Mouse (Mus musculus) limb, embryonic 15.5 days (tissue): ENCODE results near the gene Usp24. TPM values are rescaled to one million over a fixed set of nuclear protein-coding genes. Genes with fewer than 3 reads are reported as not detected.

ENCODE experiments used
- ATAC-seq: fragments of 200-750 bp; cut with Nextera tagmentation; 2 replicates; pipeline ENCODE4 v1.8.0; 2017; ENCODE audit warnings: low read depth, moderate TSS enrichment; ENCODE audit not compliant: insufficient number of reproducible peaks, low FRiP score, low TSS enrichment
- H3K27ac ChIP-seq: fragments of 300-500 bp; sonication (generic); 2 replicates; pipeline ENCODE4 v1.5.1; 2015; ENCODE audit warnings: moderate library complexity, mild to moderate bottlenecking, inconsistent platforms
- H3K27me3 ChIP-seq: fragments of 300-500 bp; sonication (generic); 2 replicates; pipeline ENCODE4 v1.6.1; 2015; ENCODE audit warnings: inconsistent platforms
- H3K36me3 ChIP-seq: fragments of 300-500 bp; sonication (generic); 2 replicates; pipeline ENCODE4 v1.6.1; 2015; ENCODE audit warnings: inconsistent platforms
- H3K4me1 ChIP-seq: fragments of 300-500 bp; sonication (generic); 2 replicates; pipeline ENCODE4 v1.6.1; 2015; ENCODE audit warnings: inconsistent platforms
- H3K4me2 ChIP-seq: fragments of 300-500 bp; sonication (generic); 2 replicates; pipeline ENCODE4 v1.6.1; 2015; ENCODE audit warnings: mild to moderate bottlenecking, inconsistent platforms
- H3K4me3 ChIP-seq: fragments of 300-500 bp; sonication (generic); 2 replicates; pipeline ENCODE4 v1.5.1; 2015; ENCODE audit warnings: mild to moderate bottlenecking, inconsistent platforms
- H3K9ac ChIP-seq: fragments of 300-500 bp; sonication (generic); 2 replicates; pipeline ENCODE4 v1.6.1; 2015; ENCODE audit warnings: inconsistent platforms
- H3K9me3 ChIP-seq: fragments of 300-500 bp; sonication (generic); 2 replicates; pipeline ENCODE4 v1.6.1; 2016; ENCODE audit warnings: inconsistent platforms
- WGBS: fragments of 180-500 bp; shearing (Covaris S2); methylation state at CpG from one replicate; pipeline ENCODE4 v1.1.7; 2015; 5-methylcytosine and 5-hydroxymethylcytosine counted together
- polyA plus RNA-seq: library from polyadenylated mRNA; unstranded; fragments of >200 nt; fragmentation: Nextera tagmentation; extraction: Ambion mirVana; gene quantifications from 2 replicates; pipeline ENCODE4 v1.2.1, GENCODE M21; 2015

Usp24 gene
- polyA plus RNA-seq, 1 experiment from 2014 or later, result 8.0 TPM

DNA sequence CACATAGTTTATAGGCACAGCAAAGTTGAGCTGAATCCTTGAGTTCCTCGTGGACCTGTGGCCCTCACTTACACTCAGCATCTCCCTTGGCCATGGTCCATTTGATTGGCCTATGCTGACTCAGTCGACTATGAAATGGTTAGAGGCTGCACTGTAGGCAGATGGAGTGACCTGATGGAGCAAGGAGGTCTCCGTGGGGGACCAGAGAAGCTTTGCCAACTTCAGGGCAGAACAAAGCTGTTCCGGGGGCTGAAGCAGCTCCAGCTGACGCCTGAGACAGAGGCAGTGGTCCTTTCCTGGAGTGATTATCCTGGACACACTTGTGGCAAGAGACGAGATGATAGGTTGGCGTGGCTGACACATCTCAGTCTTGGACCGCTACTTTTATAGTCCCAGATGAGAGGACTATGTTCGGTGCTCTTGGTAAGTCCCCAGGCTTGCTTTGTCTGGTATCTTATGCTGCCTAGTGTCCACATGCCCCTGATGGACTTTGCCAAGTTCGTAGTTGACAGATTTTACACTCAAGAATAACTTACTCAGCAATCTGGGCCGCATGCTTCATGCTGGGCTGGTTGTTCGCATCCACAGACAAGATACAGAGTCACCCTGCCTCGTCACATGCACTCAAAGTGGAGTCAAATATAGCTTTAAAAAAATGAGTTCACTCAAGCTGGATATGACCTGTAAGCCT lies 151.6 kb downstream of the Usp24 start:
- peaks cover 26% of the 10 kb centered on the region for H3K27me3 ChIP-seq
- no peak overlapping the region for H3K9ac ChIP-seq
- no peak overlapping the region for H3K4me2 ChIP-seq
- no peak overlapping the region for H3K27ac ChIP-seq
- 79% methylated on average over 13 of the region's 13 CpGs for WGBS
- H3K9me3 ChIP-seq, result no peaks in the 10 kb centered on the region
- H3K36me3 ChIP-seq, result no peaks in the 10 kb centered on the region
- H3K4me3 ChIP-seq, result no peak overlapping the region
- no peak for ATAC-seq
- H3K4me1 ChIP-seq, result peaks cover 16% of the 10 kb centered on the region

- H3K4me1 ChIP-seq, result no peaks in the 10 kb centered on the region
- no peak overlapping the region for H3K4me2 ChIP-seq
- no peak overlapping the region for H3K9ac ChIP-seq
- no peak overlapping the region for H3K4me3 ChIP-seq
- no peak for ATAC-seq
- no peaks in the 10 kb centered on the region for H3K9me3 ChIP-seq
- 72% methylated on average over 5 of the region's 5 CpGs for WGBS
- no peaks in the 10 kb centered on the region for H3K27me3 ChIP-seq
- H3K36me3 ChIP-seq, result no peaks in the 10 kb centered on the region
- no peak overlapping the region for H3K27ac ChIP-seq
Observed at GRCm38 (mm10) chr4:106470921-106471320, 154.9 kb downstream of the Usp24 start.

GRCm38 (mm10) chr4:106472335-106472734 lies 156.3 kb downstream of the Usp24 start:
- Histone ChIP-seq H3K4me3 (no peak overlapping the region), H3K9ac (no peak overlapping the region), H3K27me3 (no peaks in the 10 kb centered on the region), H3K4me1 (no peaks in the 10 kb centered on the region), H3K4me2 (no peak overlapping the region), H3K27ac (no peak overlapping the region), H3K9me3 (no peaks in the 10 kb centered on the region), H3K36me3 (no peaks in the 10 kb centered on the region)
- ATAC-seq, result no peak
- WGBS, result 13% methylated on average over 3 of the region's 3 CpGs

- 3% methylated on average over 6 of the region's 6 CpGs for WGBS
Observed at GRCm38 (mm10) chr4:106474241-106474640, 158.2 kb downstream of the Usp24 start.

DNA sequence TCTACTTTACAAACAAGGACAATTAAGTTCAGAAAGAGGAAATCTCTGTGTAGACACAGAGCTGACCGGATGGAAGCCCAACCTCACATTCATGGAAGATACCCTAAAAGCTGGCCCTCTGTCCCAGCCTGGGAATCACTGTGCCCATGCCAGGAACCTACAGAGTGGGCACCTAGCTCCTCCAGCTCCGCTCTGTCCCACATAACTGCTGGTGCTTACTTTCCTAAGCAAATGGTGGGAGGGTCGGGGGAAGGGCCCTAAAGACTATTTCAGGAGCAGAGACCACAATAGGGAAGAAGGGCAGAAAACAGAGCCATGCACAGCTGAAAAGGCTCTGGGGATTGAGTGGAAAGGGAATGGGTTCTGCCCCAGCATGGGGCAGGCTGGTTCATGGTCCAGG lies 164.5 kb downstream of the Usp24 start:
- Histone ChIP-seq H3K36me3 (no peaks in the 10 kb centered on the region), H3K4me2 (no peak overlapping the region), H3K4me1 (no peaks in the 10 kb centered on the region), H3K9me3 (no peaks in the 10 kb centered on the region), H3K27ac (no peak overlapping the region), H3K4me3 (no peak overlapping the region), H3K9ac (no peak overlapping the region), H3K27me3 (0 out of 2 replicates have a peak, but pooled peaks cover 7% of the 10 kb centered on the region)
- 70% methylated on average over 3 of the region's 3 CpGs for WGBS
- ATAC-seq, result no peak

More at GRCm38 (mm10) chr4:106474241-106474640, 158.2 kb downstream of the Usp24 start:
- Histone ChIP-seq H3K4me1 (no peaks in the 10 kb centered on the region), H3K27me3 (no peaks in the 10 kb centered on the region), H3K4me2 (no peak overlapping the region), H3K9ac (no peak overlapping the region), H3K27ac (no peak overlapping the region), H3K9me3 (no peaks in the 10 kb centered on the region), H3K36me3 (no peaks in the 10 kb centered on the region), H3K4me3 (no peak overlapping the region)
- ATAC-seq, result no peak

DNA sequence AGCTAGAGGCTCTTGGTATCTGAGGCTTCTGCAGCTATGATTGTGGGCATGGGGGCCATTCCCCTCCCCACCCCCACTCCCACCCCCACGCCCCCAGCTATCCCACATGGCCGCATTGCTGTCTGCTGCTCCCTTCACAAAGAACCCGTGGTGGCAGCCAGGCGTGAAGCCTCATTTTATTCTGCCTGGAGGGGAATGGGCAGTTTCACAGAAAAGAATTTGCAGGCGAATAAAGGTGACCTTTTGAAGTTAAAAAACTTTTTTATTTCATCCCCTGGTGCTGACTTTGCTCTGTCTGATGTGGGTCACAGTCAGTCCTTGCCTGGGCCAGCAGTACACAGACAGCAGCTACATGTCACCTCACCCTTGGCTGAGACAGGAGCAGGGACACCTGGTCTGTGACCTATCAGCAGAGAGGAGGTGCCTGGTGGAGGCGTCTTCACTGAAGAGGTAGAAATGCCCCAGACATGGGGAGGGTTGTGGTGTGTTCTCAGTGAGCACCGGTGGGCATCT lies 167.3 kb downstream of the Usp24 start:
- no peaks in the 10 kb centered on the region for H3K4me1 ChIP-seq
- no peaks in the 10 kb centered on the region for H3K36me3 ChIP-seq
- H3K4me2 ChIP-seq, result no peak overlapping the region
- WGBS, result 40% methylated on average over 7 of the region's 7 CpGs
- H3K9ac ChIP-seq, result no peak overlapping the region
- H3K27ac ChIP-seq, result no peak overlapping the region
- 0 out of 2 replicates have a peak, but pooled peaks cover 7% of the 10 kb centered on the region for H3K27me3 ChIP-seq
- no peak for ATAC-seq
- no peaks in the 10 kb centered on the region for H3K9me3 ChIP-seq
- H3K4me3 ChIP-seq, result no peak overlapping the region

GRCm38 (mm10) chr4:106483831-106484230 lies 167.8 kb downstream of the Usp24 start:
- WGBS, result 70% methylated on average over 1 of the region's 1 CpGs
- no peak for ATAC-seq

GRCm38 (mm10) chr4:106490620-106491019 lies 174.6 kb downstream of the Usp24 start:
- Histone ChIP-seq H3K9ac (no peak overlapping the region), H3K36me3 (no peaks in the 10 kb centered on the region), H3K27ac (no peak overlapping the region), H3K4me2 (no peak overlapping the region), H3K4me3 (no peak overlapping the region), H3K27me3 (no peaks in the 10 kb centered on the region), H3K4me1 (no peaks in the 10 kb centered on the region), H3K9me3 (no peaks in the 10 kb centered on the region)
- ATAC-seq, result no peak
- 57% methylated on average over 4 of the region's 4 CpGs for WGBS

More at GRCm38 (mm10) chr4:106483831-106484230, 167.8 kb downstream of the Usp24 start:
- no peak overlapping the region for H3K9ac ChIP-seq
- no peaks in the 10 kb centered on the region for H3K4me1 ChIP-seq
- H3K27me3 ChIP-seq, result 0 out of 2 replicates have a peak, but pooled peaks cover 7% of the 10 kb centered on the region
- no peak overlapping the region for H3K27ac ChIP-seq
- no peak overlapping the region for H3K4me2 ChIP-seq
- no peaks in the 10 kb centered on the region for H3K9me3 ChIP-seq
- H3K36me3 ChIP-seq, result no peaks in the 10 kb centered on the region
- H3K4me3 ChIP-seq, result no peak overlapping the region

Other genes with a start within 250 kb of the Usp24 start
- gene Pcsk9, start 148.1 kb downstream of the Usp24 start, polyA plus RNA-seq, result 5.5 and 6.5 TPM in 2 replicates
- not detected in 2 replicates for gene Bsnd, start 176.1 kb downstream of the Usp24 start, polyA plus RNA-seq
- gene Dhcr24, start 244.8 kb downstream of the Usp24 start, polyA plus RNA-seq, result 5.6 and 6.2 TPM in 2 replicates